Mouse (Mus musculus): ENCODE measurements around the gene Lgr6. TPM values are rescaled to one million over a fixed set of nuclear protein-coding genes. Genes with fewer than 3 reads are reported as not detected.

Lgr6 gene
- polyA plus RNA-seq, 1 experiment from 2014 or later = 1.8 TPM

DNA sequence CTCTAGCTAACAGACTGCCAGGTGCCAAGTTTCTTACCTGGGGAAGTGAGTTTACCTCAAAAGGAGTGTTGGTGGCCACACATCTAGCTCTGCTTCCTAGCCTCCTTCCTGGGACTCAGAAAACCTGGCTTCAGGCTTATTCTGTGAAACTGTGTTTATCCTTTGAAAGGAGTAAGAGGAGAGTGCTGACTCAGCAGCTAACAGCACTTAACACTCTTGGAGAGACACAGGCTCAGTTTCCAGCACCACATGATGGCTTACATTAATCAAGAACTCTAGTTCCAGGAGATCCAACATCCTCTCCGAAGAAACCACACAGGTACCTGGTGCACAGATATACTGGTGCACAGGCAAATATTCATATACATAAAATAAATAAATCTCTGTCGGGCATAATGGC is 162.2 kb downstream of the Lgr6 start:
- Histone ChIP-seq H3K4me1 (ENCODE audit: control insufficient read depth, insufficient read depth, low read length) (no peaks in the 10 kb centered on the region), H3K27ac (ENCODE audit: low read length) (no peak overlapping the region), H3K36me3 (ENCODE audit: control insufficient read depth, insufficient read depth, low read length) (no peaks in the 10 kb centered on the region; the same call in 1 of the 2 replicates), H3K27me3 (ENCODE audit: control insufficient read depth, insufficient read depth, low read length) (no peaks in the 10 kb centered on the region), H3K9me3 (ENCODE audit: control insufficient read depth, low read depth, low read length) (no peaks in the 10 kb centered on the region), H3K4me3 (ENCODE audit: low read depth, low read length) (no peak overlapping the region), H3K9ac (replicated peaks; ENCODE audit: low read depth, low read length) (no peak overlapping the region), H3K4me2 (replicated peaks; ENCODE audit: low read depth, low read length) (no peak overlapping the region)
- ATAC-seq (ENCODE audit: insufficient number of reproducible peaks, insufficient read depth, low FRiP score, low read depth) = no peak
- 89% methylated on average over 2 of the region's 2 CpGs for WGBS

DNA sequence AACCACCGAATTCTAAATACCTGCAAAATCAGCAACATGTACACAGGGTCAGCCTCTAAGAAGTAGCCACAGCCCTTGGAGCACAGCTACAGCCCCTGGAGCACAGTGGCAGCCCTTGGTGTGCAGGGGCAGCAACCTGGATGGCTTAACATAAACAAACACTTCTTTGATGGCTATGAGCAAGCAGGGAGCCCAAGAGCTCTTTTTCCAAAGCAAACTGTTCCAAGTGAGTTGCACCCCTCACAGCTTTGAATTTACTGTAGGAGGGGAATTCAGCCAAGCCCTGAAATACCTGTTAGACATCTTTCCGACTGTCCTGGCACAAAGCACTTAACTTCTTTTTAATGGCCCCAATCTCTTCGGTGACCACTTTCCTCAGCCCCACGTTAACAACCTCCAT is 164.2 kb downstream of the Lgr6 start:
- Histone ChIP-seq H3K27me3 (ENCODE audit: control insufficient read depth, insufficient read depth, low read length) (no peaks in the 10 kb centered on the region), H3K36me3 (ENCODE audit: control insufficient read depth, insufficient read depth, low read length) (no peaks in the 10 kb centered on the region), H3K4me3 (ENCODE audit: low read depth, low read length) (no peak overlapping the region), H3K9ac (replicated peaks; ENCODE audit: low read depth, low read length) (no peak overlapping the region), H3K4me2 (replicated peaks; ENCODE audit: low read depth, low read length) (no peak overlapping the region), H3K9me3 (ENCODE audit: control insufficient read depth, low read depth, low read length) (no peaks in the 10 kb centered on the region), H3K27ac (ENCODE audit: low read length) (peak overlapping the region; percentile 41; the same call in 1 of the 2 replicates), H3K4me1 (ENCODE audit: control insufficient read depth, insufficient read depth, low read length) (no peaks in the 10 kb centered on the region)
- WGBS = 40% methylated on average over 4 of the region's 4 CpGs
- no peak for ATAC-seq (ENCODE audit: insufficient number of reproducible peaks, insufficient read depth, low FRiP score, low read depth)

DNA sequence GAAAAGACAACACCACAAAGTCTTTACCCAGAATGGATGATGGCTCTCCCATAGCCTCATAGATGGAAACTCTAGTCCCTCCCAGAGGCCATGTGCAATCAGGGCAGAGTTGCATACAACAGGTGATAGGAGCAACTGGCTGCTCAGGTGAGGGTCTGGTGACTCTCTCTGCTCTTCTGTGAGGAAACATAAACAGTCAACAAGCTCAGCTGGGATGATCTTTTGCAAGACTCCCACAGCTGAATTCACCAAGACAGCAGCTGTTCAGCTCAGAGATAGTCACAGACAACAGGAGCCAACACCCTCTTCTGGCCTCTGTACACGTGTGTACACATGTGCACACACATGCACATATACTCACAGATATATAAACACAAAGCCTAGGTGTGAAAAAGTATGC is 166.8 kb downstream of the Lgr6 start:
- no peak for ATAC-seq (ENCODE audit: insufficient number of reproducible peaks, insufficient read depth, low FRiP score, low read depth)
- no peaks in the 10 kb centered on the region for H3K36me3 ChIP-seq (ENCODE audit: control insufficient read depth, insufficient read depth, low read length)
- H3K9me3 ChIP-seq (ENCODE audit: control insufficient read depth, low read depth, low read length) = no peaks in the 10 kb centered on the region
- 73% methylated on average over 1 of the region's 1 CpGs for WGBS
- no peak overlapping the region for H3K9ac ChIP-seq (replicated peaks; ENCODE audit: low read depth, low read length)
- H3K4me2 ChIP-seq (replicated peaks; ENCODE audit: low read depth, low read length) = no peak overlapping the region
- H3K27me3 ChIP-seq (ENCODE audit: control insufficient read depth, insufficient read depth, low read length) = no peaks in the 10 kb centered on the region
- H3K4me1 ChIP-seq (ENCODE audit: control insufficient read depth, insufficient read depth, low read length) = no peaks in the 10 kb centered on the region
- H3K4me3 ChIP-seq (ENCODE audit: low read depth, low read length) = no peak overlapping the region
- H3K27ac ChIP-seq (ENCODE audit: low read length) = no peak overlapping the region

DNA sequence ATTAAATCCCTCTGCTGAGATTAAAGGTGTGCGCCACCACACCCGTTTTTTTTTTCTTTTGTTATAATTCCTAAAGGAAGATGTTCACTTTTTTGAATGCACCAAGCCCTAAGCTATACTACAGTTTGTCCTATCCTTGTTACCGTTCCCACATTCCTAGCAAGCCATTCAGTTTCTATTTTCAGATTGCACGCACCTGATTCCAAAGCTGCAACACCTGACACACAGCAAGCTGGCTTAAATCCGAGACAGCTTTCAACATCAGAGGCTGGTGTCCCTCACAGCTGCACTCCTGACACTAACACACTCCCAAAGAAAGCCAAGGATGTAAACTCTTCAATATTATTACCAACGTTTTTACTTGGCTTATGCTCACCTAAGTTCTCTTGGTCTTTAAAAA is 168.7 kb downstream of the Lgr6 start:
- no peaks in the 10 kb centered on the region for H3K9me3 ChIP-seq (ENCODE audit: control insufficient read depth, low read depth, low read length)
- H3K9ac ChIP-seq (replicated peaks; ENCODE audit: low read depth, low read length) = no peak overlapping the region
- no peak overlapping the region for H3K4me2 ChIP-seq (replicated peaks; ENCODE audit: low read depth, low read length)
- ATAC-seq (ENCODE audit: insufficient number of reproducible peaks, insufficient read depth, low FRiP score, low read depth) = no peak
- no peaks in the 10 kb centered on the region for H3K27me3 ChIP-seq (ENCODE audit: control insufficient read depth, insufficient read depth, low read length)
- no peaks in the 10 kb centered on the region for H3K4me1 ChIP-seq (ENCODE audit: control insufficient read depth, insufficient read depth, low read length)
- no peak overlapping the region for H3K27ac ChIP-seq (ENCODE audit: low read length)
- H3K36me3 ChIP-seq (ENCODE audit: control insufficient read depth, insufficient read depth, low read length) = no peaks in the 10 kb centered on the region
- WGBS = 84% methylated on average over 6 of the region's 6 CpGs
- H3K4me3 ChIP-seq (ENCODE audit: low read depth, low read length) = no peak overlapping the region

Other genes starting within 250 kb of the Lgr6 start
- gene Ppp1r12b, start 149.3 kb downstream of the Lgr6 start, polyA plus RNA-seq (2014; fragmentation: Nextera tagmentation; extraction: Ambion mirVana) = 28.9 and 32.8 TPM in 2 replicates
- 34.2 and 35.1 TPM in 2 replicates for gene Ube2t, start 142.7 kb downstream of the Lgr6 start, polyA plus RNA-seq (2014; fragmentation: Nextera tagmentation; extraction: Ambion mirVana)
- 1.1 and 1.2 TPM in 2 replicates for gene Ptpn7, start 27.4 kb upstream of the Lgr6 start, polyA plus RNA-seq (2014; fragmentation: Nextera tagmentation; extraction: Ambion mirVana)
- gene Arl8a, start 41.5 kb upstream of the Lgr6 start, polyA plus RNA-seq (2014; fragmentation: Nextera tagmentation; extraction: Ambion mirVana) = 55.5 and 57.4 TPM in 2 replicates
- gene Gpr37l1, start 62.4 kb upstream of the Lgr6 start, polyA plus RNA-seq (2014; fragmentation: Nextera tagmentation; extraction: Ambion mirVana) = 0.69 and 0.71 TPM in 2 replicates
- gene Elf3, start 153.3 kb upstream of the Lgr6 start, polyA plus RNA-seq (2014; fragmentation: Nextera tagmentation; extraction: Ambion mirVana) = 98.9 and 104 TPM in 2 replicates
- gene Rnpep, start 178.8 kb upstream of the Lgr6 start, polyA plus RNA-seq (2014; fragmentation: Nextera tagmentation; extraction: Ambion mirVana) = 124 and 128 TPM in 2 replicates
- gene Timm17a, start 208.5 kb upstream of the Lgr6 start, polyA plus RNA-seq (2014; fragmentation: Nextera tagmentation; extraction: Ambion mirVana) = 179 and 203 TPM in 2 replicates
- 12.6 and 13.2 TPM in 2 replicates for gene Lmod1, start 219.5 kb upstream of the Lgr6 start, polyA plus RNA-seq (2014; fragmentation: Nextera tagmentation; extraction: Ambion mirVana)

Data from stomach, embryonic 14.5 days (tissue).